Mouse (Mus musculus) c-Kit-positive CD71-positive TER-119-positive erythroid progenitor cells, embryonic 14.5 days (primary cell): ENCODE results near the gene Pcyt2.

Experiments
- DNase-seq: peaks from one replicate; pipeline ENCODE4 v3.0.0-alpha.2; 2013; ENCODE audit warnings: low spot score

The Pcyt2 gene

DNA sequence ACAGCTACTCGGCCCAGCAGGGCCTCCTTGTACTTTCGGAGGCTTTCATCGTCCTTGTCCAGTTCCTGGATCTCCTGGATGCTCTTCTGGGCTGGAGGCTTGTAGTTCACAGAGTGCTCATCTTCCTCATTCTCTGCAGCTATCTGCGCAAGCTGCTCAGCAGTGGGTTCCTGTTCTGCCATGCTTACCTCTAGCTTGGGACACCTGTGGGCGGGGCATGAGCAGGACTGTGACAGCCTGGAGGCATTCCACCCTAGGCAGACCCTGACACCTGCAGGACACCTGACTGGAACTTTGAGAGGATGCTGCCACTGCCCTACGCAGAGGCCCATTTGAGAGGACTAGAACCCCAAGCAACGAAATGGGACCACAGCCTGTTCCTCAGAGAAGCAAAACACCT is 37.5 kb downstream of the Pcyt2 start:
- DNase-seq, result no peak

DNA sequence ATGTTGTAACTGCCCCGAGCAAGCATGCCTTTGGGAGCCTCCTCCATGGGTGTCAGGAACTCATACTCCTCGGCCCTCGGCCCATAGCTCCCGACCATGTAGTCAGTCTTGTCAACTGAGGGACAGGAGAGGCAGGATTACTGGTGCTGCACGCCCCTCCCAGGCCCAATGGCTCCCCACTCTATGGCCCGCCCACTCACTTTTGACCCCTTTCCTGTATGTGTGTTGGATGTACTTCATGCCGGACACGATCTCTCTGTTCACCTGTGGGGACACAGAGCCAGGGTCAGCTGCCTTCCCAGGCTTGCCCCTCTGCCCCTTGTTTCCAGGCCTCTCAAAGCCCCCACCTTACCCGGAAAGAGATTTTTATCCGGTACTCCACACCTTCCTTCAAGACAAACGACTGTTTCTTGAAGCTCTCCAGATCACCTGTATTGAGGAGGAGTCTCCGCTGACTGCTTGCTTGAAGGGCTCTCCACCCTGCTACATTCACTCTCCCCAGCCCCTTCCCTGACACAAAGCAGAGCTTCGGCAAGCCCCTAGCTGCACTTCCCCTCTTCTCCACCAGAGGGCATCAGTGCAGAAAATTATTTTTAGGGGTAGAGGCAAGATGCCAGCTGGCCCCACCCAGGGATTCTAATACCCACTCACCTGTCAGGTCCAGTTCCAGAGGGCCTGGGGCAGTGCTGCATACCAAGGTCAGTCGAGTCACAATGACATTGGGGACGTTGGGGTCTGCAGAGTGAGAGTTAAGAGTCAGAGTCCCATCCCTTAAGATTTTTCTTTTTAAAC is 38.2 kb downstream of the Pcyt2 start:
- peak; percentile 75 for DNase-seq

DNA sequence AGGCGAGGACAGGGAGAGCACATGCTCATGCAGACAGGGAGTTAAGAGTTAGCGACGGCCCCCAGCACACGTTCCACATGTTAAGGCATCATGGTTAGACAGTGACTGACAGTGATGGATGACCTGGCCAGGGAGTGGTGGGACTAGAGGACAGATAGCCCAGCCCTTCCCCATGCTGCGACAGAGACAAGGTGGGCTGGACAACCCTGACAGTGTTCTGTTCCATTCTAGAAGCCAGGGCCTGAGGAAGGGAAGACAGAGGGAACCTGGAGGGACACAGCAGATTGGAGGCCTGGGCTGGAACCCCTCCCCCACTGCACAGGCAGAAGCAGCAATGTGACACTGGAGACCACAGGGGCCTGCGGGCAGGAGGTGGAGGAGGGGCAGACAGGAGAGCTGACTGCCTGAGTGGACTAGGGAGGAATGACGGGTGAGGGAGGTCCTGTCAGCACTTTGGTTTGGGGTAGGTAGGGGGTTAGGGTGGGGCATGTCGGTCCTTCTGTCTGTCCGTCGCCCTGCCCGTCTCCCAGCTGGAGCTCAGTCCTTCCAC is 39.0 kb downstream of the Pcyt2 start:
- DNase-seq, result no peak

DNA sequence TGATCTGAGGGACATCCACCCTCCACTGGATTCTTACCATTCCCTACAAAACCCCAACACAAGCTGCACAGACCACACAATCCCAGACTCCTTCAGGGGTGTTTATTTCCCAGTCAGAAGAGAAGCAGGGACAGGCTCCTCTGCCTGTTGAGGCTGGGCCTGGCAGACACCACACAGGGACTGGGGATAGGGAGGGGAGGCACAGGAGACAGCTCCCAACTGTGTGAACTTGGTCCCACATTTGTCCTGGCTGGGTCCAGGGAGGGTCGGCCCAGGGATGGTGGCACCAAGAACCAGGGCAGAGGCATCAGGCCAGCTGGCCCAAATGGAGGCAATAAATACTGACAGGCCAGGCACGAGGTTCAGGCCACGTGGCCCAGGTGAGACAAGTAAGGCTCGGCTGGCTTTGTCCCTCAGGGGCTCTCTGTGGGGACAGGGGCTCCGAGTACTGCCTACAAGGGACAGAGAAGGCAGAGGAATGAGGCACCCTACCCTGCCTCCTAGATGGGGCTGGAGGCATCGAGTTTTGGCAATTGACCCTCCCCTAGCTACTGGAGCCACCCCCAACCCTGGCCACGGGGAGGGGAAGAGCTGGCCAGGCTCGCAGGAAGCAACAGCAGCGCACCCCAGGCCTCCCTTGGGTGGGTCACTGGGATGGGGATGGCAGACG is 39.6 kb downstream of the Pcyt2 start:
- DNase-seq, result no peak

DNA sequence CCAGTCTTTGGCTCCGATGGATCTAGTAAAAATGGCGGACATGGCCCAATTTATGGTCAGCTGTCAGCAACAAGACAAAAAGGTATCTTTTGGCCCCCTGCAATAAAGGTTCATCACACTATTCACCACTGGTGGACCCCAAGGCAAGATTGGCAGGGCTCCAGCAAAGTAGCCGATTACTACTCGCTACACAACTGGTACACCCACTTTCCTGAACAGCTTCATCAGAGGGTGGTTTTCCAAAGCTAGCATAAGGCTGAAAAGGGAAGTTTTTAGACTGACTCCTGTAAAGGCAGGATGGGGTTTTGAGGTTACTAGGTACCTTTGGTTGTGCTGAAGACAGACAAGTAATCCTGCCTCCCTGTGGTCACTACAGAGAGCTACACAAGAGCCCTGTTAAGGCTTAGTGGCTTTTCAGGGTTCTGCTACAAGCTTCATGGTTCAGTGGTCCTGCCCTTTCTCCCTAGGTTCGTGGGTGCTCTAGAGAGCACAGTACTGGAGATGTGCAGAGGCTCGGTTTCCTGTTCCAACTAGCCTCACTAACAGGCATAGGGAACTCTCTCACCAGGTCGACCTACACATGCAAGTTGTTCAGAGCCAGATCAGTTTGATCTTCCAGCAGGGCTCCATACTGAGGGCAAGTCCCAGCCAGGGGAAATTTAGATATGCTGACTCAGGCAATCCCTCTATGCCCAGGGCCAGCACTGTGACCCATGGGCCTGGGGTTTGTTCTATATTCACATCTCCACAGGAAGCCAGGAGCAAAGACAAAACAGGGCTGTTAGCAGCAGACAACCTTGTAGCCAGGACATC is 40.3 kb downstream of the Pcyt2 start:
- DNase-seq, result no peak

DNA sequence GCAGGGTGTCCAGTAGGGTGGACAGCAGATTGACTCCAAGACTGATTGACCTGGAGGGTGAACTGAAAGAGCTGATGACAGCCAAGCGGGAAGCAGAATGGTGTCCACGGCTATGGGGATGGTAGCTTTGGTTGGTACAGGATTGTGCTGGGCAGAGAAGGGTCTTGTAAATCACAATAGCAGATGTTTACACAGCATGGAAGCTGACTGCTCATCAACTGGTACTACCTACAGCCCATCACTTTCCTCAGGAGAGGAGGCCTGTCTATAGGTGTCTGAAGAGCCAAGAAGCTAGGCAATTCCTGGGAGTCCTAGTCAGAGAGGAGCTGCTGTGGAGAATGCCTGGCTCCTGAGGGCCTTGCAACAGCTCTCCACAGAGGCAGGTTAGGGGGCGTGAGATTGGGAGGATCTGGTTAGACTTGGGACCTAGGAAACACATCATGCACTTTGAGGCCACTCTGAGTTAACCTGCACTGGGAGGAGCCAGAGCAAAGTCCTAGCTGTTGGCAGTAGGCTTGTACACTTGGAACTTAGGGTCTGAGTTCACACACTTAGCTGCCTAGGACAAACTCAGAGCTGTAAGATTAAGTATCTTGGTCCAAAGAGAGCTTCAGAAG is 41.3 kb downstream of the Pcyt2 start:
- DNase-seq, result no peak

DNA sequence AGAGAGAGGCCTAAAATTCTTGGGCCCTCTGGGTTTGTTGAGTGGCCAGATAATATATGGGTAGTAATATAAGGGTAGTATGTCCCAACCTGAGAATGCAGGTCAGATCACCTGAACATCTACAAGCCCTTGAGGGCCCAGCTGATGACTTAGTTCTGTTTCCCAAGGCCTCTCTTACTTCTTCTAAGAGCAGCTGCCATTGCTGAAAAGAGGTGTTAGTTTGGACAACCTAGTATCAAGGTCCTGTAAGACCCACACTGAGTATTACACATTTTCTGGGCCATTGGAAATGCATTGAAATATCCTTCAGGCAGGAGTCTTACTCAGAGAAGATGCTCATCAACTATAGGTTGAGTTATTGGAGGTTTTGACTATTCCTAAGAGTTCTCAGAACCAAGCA is 41.8 kb downstream of the Pcyt2 start:
- no peak for DNase-seq

DNA sequence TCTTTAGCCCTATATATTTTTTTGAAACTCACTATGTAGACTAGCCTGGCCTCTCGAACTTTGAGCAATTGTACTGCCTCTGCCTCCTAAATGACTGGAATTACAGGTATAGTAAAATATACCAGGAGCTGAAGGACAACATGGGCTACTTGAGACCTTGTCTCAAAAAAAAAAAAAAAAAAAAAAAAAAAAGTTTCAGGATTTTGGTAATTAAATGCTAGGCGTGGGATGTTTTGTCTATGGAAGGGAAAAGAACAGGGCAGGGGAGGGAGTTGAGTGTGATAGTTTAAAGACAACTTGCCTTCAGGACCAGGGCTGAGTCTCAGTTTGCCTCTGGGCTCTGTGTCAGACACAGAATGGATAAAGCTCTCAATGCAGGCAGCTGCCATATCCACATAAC is 42.7 kb downstream of the Pcyt2 start:
- DNase-seq, result no peak

DNA sequence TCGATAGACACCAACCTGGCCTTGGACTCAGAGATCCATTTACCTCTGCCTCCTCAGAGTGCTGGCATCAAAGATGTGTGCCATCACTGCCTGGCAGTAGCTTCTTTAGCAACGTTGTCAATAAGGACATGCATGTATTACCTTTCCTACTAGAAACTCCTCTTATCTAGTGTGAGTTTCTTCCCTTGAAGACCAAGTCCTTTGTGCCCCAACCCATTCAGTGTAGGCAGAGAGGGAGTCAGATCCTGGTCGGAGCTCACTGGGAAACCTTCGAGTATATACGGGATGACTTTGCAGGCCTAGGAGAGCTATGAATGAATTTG is 43.5 kb downstream of the Pcyt2 start:
- DNase-seq, result no peak

DNA sequence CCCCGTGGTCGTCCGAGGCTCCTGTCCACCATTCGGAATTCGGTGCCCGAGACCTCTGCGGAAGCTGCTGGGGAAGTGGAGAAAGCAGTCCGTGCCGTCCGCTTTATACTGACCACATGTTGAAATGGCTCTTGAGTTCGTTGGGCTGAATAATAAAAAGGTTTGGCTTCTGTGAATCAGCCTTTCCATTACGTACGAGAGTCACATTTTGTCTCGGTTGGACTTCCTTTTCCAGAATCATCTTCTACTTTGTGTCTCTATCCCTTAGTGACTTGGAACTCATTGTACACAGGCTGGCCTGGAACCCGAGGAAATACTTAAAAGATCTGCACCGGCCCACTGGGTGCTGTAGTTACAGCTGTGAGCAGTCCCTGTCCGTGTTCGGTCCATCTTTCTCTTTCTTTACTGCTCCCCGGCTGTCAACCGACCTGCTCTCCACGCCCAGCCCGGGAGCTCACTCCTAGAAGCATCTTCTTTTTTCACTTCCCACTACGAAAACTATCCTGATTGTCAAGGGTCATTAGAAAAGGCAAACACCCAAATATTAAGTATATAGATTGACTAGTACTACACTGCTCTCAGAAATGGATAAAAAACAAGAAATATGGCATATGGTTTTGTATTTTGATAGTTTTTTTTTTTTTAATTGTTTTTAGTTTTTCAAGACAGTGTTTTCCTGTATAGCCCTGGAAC is 44.0 kb downstream of the Pcyt2 start:
- no peak for DNase-seq

DNA sequence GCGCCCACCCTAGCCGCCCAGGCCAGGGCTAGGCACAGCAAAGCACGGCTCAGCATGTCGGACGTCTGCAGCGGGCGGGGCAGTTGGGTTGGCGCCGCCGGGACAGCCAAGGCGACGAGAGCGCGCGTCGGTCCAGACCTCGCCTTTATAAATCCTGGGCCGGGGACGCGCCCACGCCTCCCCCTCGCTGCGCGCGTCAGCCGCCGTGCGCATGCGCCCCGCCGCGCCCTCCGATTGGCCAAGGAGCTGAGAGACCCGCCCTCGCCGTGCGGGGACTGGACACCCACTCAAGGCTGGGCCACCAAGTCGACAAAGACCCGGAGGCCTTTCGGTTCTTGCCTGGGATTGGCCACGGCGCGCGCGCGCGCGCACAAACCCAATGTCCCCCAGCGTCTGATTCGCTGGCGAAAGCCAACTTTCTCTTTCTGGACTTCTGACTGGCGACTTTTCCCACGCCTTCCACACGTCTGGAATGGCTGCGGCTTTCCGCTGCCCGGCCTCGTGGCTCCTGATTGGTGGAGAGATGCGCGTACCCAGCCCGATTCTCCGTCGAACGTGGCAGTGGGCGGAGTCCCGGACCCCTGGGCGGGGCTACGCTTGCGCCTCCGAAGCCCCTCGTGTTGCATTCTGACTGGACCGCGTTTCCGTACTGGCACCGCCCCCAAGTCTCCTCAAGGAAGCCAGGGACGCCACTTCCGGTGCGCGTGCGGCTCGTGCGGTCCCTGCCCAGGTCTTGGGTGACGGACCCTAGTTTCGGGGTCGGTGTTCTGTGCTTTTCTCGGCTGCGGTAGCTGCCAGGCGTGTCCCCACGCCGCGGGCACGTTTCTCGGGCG is 44.8 kb downstream of the Pcyt2 start, which contains the start of gene P4hb:
Gene P4hb (minus strand): TSS at position 502 of the 833 bp plus-strand sequence.
- DNase-seq, result peak; percentile 98

DNA sequence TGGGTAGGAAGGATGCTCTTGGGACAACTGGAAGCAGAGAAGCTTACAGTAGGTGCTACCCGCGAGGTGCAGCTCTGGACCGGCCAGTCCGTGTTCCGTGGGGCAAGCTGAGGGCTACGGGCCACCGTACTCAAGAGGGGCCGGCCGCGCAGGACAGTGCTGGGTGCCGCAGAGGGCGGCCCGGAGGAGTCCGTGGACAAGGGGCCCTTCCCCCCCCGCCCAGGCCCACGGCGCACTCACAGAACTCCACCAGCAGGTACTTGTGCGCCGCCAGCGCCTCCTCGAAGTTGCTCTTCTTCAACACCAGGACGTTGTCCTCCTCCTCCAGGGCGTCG is 45.4 kb downstream of the Pcyt2 start:
- DNase-seq, result no peak

DNA sequence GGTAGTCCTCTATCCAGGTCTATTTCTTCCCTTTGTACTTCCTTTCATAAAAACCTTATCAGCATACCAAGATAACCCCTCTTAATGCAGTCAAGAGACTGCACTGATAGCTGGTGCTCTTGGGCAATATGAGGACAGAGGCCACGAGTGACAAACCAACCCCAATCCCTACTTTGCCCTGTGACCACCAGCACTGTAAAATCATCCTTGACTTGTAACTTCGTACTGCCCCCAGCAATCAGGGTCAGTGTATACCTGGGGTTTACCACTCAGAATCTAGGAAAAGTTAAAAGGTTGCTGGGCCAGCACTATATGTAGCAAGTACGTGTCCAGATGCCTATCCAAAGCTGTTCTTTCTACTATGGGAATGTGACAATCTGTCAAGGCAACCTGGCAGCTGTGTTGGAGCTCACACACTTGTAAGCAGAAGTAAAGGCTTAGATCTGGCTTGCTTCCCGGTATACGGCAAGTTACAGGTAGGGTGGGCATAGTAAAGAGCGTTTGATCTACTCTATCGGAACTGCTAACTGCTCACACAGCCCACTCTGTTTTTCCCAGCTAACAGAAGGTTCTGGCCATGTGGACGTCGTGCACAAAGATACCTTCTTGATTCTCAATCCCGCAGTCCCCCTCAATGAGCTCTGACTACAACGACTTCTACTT is 45.9 kb downstream of the Pcyt2 start:
- no peak for DNase-seq

DNA sequence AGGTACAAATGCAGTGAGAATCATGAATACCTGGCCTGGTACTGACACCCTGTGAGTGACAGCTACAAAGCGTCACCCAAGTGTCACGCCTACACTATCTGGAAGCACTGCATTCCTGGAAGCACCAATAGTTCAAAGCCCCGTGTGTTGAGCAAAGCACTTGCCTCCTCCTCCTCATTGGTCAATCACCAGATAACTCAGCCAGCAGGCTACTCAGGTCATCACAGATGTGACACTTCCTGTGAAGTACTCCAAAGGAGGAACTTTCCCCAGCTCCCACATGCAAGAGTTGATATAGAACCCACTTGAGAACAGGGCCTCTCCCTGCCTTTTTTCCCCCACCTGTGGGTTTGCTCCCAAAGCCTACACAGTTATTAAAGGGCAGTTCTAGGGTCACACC is 46.6 kb downstream of the Pcyt2 start:
- DNase-seq, result no peak

DNA sequence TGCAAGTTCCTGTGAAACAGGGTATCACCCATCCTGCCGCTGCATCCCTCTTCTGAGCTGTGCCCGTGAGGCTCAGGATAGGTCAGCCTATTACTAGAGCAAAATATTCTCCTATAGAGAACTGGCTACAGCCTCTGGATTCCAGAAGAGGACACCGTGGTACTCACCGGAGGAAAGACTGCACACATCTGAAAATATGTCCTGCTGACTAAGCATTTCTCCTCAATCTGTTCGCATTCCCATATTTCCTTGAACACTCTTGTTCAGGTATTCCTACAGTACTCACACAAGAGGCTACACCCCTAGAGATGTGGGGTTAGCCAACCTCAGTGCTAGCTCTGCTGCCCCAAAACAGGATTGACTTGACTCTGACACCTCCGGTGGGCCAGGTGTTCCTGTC is 49.4 kb downstream of the Pcyt2 start:
- no peak for DNase-seq

DNA sequence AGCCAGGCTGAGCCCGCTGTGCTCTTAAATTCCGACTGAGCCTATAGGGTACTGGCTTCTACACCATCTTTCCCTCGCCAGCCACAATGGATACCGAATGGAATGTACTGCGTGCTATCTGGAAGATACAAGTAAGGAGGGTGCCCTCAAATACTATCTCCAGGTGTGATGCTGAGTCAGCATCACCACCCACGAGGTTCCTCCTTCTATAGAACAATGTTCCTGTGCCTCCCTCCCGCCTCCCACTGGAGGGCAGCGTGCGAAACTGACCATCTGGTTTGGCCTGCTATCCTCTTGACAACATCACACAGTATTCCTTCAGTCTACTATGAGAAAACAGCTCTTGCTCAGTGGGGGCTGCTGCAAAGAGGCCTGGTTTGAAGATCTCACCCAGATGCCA is 52.6 kb downstream of the Pcyt2 start:
- DNase-seq, result no peak

DNA sequence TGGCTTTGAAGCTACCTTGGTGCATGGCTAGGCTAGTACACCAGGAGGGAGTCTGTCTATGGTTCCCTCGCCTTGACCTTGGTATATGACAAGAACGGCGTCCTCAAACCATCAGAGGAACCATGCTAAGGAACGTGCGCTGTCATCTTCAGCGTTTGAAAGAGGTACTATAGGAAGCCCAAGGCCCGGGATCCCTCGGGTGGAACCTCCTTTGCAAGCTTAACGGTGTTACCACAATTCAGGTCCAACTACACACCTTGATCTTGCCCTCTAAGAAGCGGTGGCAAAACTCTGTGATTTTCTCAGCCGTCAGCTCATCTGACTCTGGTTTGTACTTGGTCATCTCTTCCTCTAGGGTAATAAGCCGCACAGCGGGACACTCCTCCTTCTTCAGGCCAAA is 54.8 kb downstream of the Pcyt2 start:
- DNase-seq, result no peak

DNA sequence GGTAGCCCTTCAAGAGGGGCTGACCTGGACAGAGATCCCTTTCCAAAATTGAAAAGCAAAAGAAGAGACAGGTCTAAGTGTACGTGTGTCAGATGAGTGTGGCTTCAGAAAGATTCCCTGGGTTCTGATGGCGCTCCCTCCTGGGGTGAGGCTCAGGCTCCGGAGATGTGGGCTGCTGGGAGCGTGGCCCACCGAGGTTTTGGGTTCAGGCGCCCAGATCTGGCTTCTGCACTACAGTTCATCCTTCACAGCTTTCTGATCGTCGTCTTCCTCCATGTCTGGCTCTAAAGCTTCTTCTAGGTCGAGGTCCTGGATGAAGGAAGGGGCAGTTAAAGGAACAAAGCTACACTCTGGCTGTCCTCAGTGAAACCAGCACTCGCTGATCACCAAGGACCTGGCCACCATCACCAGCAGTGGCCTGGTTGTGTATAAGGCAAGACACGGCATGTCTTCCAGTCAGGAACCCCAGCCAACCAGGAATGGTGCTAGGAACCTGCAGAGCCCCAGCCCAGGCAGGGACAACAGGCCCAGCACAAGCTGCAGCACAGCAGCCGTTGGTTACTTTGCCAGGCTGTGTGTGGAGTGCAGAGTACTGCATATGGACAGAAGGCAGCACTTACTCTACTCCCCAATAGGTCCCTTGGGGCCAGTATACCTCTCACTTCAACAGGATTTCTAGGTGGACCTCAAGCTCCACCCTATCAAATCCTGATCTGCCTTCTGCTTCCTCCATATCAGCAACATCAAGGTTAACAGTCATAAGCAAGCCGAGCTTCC is 56.6 kb downstream of the Pcyt2 start:
- DNase-seq, result no peak
